Mouse (Mus musculus) frontal cortex, adult (tissue): ENCODE measurements at regions not wholly inside any gene's neighbourhood (a gene's known extent, or its start where the extent isn't known, plus 50 kb on each side); places are given as distances from the start of the nearest gene placed in this dataset.

Source experiments
- ATAC-seq: cut with Nextera tagmentation; 2 replicates; pipeline ENCODE4 v1.9.2; 2017; ENCODE audit warnings: mild to moderate bottlenecking, moderate library complexity, mixed read lengths; ENCODE audit not compliant: low TSS enrichment

DNA sequence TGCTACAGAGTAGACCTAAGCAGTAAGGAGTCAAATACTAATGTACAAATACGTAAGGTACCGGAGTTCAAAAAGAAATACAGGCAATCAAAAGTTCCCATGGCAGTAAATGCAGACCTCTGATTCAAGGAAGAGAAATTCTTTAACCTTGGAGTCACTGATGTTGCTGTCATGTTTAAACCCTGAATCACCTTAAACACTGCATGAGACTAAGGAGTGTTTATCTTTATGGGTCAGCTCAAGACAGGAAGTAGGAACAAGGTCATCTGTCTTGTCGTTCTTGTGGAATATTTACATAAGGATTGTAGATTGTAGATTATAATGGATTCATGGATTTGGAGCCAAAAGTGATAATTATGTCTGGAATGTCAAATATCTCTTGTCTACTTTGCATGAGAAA is 1708.7 kb upstream of the Slc10a2 start:
- ATAC-seq: no peak

DNA sequence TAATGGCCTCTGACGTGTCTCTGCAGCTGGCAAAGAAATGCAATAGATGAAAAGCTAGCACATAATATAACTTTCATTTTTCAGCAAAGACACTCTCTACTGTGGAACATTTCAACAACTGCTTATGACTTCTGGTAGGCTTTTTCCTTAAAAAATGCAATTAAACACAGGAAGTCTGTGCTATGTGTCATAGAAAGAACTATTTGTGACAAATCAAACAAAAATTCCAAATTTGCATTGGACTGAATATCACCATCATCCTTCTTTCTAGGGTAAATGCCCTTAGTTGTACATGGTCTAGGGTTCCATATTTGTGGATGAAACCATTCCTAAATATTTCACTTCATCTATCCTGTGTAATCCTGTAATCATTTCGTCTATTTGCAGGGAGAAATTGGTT is 1702.0 kb upstream of the Slc10a2 start:
- ATAC-seq: no peak

DNA sequence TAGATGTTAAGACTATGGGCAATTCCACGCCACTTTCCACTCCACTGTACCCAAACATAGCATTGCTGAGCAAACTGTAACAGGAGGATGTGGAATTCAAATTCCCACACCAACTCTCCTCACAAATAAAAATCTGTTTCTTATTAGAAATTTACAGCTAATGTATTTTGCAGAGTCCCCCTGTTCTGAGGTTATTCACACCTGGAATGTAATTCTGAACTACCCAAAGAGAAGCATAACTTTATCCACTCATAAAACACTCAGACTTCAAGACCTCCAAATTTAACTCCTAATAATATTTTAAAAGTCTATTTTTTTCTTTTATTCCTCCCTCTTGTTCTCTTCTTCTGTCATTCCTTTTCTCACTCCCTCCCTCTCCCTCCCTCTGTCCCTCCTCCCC is 1698.0 kb upstream of the Slc10a2 start:
- ATAC-seq: no peak

DNA sequence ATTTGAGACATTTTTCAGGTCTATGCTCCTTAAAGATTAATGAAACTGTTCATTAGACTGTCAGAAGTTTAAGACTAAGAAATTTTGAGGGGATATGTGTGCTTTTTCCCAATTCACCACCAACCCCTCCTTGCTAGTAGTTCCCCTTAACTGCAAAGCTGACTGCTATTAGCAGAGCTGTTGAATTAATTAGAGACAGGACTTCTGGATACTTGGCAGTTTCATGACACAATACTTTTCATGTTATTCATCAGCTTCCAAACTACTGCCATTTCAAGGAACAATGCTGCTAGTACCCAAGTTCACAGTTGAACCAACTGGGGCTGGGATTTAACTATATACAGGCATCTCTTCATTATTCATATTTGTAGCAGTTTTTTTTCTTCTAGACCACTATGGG is 1695.9 kb upstream of the Slc10a2 start:
- no peak for ATAC-seq

DNA sequence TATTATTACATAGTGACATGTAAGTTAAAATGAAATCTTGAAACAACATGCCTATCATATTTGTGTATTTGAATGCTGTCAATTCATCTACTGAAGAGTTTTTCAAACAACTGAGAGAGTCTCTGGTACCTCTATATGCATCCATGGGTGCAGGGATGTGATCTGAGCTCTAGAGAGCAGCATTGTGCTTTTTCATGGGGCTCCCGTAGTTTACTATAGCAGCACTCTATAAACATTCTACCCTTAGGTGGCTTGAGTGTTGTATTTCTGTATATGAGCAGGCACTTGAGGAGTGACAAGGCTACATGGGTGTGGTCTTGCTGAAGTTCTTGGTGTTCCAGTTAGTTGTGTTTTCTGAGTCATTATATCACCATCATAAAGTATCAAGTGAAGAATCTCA is 1683.9 kb upstream of the Slc10a2 start:
- no peak for ATAC-seq

DNA sequence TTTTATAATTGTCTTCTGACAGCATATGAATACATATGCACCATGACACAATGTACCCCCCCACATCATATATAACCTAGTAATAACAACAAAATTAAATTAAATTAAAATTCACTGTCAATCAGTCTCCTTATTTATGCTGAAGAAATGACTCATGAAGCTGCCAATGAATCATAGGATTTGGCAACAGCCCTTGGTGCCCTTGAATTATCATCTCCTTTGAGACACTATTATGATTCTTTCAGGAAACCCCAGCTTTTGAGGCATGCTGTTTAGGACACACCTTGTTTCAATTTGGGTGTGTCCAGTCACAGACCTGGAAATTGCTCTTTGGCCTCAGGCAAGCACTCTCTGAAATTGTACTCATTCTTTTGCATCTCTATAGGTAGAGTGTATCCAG is 1675.8 kb upstream of the Slc10a2 start:
- ATAC-seq: no peak

DNA sequence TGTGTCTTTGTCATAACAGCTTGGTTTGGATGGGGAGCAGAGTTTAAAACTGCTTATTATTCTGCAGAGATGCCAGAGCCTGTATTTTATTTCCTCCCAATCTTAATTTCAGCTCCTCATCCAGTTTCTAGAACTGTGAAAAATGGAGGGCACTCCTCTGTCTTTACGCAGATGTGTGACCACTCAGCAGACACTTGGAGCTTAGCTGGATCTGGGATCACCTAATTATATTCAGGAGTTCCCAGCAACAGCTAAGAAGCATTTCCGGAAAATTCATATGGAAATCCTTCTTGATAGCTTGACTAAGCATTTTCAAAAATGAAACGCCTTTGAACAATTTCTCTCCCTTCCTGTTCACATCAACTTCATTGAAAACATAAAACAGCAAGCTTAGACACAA is 1670.0 kb upstream of the Slc10a2 start:
- no peak for ATAC-seq

DNA sequence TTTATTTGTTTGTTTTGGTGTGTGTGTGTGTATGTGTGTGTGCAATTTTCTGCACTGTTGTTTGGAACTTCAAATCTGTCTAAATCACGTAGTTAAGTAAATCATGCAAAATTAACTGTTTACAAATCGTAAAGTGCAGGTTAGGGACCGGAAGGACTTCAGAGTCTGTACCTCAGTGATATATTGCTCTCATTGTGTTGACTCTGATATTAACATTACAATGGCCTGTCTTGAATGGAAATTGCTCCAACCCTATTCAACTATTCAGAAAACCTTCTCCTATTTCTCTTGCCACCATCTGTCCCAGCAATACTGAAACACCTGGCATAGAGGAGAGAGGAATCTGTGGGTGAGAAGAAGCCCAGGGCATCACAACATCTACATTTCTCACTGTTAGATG is 1624.4 kb upstream of the Slc10a2 start:
- ATAC-seq: no peak

DNA sequence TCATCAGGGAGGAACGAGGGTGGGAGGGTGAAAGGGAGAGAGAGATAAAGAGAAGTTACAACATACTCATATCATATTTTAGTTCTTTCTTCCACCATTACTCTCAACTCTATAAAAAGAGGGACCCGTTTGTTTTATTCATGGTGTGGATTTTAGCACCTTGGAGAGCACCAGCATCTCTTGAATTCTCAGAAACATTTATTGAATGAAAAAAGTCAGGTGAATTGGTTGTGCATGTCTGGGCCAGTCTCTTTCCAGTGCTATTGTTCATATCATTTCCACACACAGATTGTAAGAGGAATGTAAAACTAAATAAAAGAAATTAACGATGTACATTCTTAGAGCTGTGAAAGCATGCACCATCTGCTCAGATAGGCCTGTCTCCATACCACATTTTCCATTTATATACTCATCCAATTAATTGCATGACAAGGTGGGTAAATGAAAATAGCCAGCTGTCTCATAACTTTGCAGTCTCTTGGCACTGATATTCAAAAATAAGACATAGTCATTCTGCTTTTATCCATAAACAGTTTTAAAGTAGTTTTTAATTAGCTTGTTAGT is 1603.8 kb upstream of the Slc10a2 start:
- peak; percentile 27 for ATAC-seq

DNA sequence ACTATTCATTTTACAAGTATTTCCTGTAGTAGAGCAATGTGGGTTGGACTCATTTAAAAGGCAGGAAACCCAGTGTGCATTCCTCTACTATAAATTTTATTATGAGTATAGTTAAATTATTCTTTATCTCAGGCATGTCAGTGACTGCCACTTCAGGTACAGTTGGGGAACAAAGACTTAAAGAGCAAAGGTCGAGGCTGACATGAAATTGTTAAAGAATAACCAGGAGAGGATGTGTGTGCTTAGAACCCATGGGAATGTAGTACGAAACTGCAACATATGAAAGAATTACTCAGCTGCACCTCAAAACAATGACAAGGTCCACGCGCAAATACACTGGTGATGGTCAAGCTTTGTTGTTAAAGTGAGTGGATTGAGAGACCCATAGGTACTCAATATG is 1583.4 kb upstream of the Slc10a2 start:
- no peak for ATAC-seq

DNA sequence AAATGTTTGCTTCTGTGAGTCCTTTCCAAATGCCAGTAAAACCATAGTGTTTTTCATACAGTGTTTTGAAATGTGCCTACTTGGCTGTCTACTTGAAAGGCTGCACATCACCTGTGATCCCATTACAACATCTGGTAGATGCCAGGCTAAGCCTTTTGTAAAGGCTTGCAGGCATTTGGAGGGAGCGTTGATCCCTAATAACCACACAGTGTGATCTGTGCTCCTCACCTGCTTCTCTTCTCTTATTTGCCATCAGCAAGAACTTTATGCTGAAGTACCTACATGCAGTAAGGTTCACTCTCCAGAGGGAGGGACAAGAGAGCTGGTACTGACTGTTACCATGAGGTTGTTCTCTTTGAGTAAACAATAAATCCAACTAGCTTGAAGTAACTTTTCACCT is 1553.7 kb upstream of the Slc10a2 start:
- ATAC-seq: no peak

DNA sequence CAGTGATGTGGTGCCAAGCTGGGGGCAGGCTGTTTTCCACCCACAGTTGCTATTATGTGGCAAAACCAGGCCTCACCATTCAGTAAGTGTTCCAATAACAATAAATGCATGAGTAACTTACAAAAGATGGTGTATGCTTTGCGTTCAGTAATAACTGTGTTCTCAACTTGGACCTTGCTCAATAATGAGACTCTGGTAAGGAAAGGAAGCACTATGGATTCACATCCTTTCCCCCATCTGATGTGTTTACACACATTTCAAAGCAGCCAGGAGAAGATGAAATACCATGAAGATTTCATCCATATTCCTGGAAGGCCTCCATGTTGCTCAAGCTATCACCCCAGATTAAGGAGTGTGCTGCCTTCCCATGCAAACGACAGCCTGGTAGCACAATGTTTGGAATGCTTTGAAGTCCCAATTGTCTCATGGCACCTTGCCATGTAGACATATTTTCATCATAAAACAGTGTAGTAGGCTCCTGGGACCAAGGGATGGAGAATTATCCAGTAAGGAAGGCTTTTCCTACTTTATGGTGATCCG is 1552.4 kb upstream of the Slc10a2 start:
- no peak for ATAC-seq

DNA sequence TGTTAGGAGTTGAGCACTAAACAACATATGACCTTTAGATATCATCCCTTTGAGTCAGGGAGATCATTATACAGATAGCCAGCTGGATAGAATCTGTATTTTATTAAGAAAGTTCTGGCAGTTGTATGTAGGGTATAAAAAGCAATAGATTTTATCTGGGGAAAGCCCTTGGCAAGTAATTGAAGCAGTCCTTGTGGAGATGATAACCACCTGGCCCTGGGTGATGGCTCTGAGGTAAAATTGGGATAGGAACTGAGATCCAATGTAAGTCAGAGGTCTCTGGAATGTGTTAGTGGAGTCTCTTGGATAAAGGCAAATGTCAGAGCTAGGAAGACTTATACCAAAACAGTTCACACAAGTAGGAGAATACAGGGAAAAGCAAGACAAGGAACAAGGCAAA is 1547.0 kb upstream of the Slc10a2 start:
- ATAC-seq: no peak

DNA sequence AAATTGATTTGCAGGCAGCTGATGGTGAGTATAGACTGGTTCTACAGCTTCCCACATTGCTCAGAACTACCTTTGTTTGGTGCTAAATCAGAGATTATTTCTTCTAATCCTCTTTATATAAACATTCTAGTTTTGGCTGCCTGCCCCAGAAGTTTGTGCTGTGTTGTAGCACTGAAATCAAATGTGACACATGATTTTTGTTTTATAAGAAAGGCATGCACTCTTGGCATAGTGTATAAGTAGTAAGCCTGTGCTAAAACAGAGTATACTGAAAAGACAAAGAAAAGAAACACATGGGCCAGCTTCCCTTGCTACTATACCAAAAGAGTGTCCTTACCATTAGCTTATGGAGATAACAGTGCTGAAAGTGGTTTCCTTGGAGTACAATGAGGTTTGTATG is 1542.9 kb upstream of the Slc10a2 start:
- ATAC-seq: no peak

DNA sequence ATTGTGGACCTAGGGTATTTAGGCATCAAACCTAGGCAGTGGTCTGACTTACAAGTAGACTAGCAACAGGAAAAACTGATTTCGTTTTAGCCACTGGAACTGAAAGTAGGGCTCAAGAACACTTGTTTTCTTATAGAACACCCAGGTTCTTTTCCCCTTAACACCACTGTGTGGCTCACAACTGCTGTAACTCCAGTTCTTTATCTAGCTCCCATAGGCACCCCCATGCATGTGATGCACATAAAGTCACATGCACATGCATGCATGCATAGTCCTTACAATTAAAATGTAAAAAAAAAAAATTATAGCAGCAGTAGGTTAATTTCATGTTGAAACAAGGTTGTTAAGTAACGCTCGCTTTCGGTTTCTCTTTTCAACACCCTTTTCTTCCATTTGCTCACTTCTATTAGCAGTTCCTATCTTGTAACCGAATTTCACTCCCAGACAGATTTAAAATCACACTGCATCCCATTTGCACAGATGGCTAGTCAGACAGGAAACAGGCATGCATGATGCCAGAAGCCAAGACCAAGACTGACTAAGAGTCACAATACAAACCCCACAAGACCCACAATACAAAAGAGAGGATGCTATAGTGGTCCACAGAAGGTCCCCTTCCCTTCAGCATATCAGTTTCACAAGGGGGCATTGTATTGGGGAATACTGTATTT is 1540.3 kb upstream of the Slc10a2 start:
- peak; percentile 77 for ATAC-seq

DNA sequence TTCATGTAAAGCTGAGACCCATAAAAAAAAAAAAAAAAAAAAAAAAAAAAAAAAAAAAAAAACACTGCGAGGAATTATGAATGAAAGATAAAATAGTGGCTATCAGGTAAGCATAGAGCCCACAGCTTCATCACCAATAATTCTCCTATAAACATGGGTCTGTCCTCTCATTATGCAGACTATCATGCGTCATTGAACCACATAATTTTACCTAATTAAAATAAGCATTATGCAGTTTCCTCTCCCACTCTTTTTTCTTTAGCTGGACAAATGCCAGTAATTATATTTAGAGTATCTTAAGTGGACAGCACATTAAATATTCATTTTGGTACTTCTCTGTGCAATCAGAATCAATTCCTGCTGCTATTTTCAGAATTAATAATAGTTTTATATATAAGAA is 1539.2 kb upstream of the Slc10a2 start:
- no peak for ATAC-seq

DNA sequence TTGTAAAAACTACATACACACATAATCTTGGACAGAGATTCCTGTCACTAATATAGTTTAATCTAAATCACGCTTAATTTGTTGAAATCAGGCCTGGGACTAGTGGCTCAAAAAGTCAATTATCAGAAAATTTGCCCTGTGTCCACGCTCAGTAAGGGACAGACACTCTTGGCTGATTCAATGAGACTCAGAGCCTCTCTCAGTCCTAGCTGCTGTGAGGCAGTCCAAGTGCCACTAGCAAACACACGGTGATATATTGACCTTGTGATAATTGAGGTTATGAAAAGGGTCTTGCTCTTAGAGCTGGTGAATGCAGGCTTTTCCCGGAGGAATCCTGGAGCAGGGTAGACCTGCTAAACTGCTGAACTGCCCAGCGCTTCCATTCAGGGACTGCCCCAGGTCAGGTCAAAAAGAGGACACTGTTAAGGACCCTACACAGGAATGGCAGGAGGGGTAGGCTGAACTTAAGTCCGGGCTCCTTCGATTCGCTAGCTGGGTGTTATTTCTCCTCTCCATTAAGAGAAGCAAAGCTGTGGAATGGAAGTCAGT is 1521.9 kb upstream of the Slc10a2 start:
- ATAC-seq: no peak

DNA sequence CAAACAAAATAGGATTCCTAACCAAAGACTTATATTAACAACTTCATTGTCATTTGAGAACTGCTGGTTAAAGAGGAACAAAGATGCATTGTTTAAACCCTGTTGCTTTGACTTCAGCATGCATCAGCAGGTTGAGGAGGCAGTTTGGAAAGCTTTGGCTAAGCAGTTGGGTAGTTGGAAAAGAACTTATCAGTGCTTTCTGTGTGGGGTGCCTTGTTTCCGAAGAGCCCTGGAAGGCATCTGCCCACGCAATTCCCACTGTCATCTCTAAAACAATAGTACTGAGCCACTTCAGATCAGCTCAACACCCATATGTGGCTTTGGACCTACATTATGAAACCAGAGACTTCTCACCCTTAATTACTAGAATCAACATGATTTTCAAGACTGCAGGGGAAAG is 1503.7 kb upstream of the Slc10a2 start:
- no peak for ATAC-seq

DNA sequence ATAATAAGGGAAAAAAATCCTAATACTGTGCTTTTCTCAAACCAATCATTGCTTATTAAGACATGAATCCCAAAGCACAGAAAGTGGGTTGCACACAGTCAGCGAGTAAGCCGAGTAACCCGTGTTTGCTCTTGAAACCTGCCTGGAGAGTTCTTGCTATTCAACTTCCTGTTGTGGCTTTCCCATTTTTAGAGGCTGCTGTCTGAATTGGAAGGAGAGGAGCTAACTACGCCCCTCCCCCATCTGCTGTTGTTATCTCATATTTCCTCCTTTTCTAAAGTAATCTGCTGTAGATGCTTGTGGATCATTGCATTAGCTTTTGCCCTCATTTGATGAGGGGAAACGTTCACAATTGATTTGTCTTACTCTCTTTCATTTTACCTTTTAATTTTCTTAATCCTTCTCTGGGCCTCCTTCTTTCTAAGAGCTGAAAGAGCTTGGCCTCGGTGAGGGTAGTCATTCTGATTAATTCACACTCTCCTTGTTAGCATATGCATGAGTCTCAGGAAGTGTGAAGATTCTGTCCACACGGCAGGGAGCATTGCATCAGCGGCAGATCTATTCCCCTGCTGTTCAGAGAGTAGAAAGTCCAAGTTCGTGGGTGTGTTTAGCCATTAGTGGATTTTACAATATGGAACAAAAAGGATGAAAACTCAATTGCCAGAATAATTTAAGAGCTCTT is 1501.8 kb upstream of the Slc10a2 start:
- ATAC-seq: peak; percentile 97

DNA sequence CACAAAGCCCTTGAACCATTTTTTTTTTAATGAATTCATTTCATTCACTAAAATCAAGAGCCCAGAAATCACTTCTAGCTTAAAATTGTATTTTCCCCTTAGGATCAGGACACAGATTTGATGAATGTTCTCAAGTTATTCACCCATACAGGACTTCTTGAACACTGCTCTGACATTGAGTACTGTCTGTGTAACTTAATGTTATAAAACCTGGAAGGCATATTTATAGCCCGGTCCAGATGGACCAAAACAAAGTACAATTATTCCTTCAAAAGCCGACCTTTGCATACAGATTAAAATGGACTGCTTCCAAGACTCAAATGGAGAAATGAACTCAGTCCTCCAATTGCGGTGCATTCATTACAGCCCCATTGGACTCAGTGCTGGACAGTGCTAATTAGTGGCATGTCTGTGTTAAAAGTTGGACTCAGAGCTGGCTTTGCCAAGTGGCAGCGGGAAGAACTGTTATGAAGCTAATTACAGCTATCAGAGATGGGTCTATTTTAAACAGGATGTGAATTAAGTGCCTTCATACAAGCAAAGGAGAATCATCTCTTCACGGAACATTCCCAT is 1499.2 kb upstream of the Slc10a2 start:
- ATAC-seq: peak; percentile 78

DNA sequence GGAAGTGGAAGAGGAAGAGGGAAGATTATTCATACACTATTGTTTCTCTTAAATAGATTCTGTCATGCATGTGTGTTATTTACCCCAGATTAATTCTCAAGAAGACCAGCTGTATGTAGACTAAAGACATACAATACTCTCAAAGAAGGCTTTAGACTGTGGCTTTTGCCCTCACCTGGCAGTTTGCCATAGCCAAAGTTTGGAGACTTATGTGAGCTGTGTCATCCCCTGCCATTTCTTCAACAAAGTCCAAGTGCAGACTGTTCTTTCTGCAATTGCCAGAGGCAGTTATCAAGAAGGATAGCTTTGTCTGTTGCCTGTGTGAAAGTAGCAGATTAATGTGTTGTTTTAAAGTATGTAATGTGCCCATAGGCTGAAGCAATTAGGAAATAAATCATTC is 1485.0 kb upstream of the Slc10a2 start:
- no peak for ATAC-seq

DNA sequence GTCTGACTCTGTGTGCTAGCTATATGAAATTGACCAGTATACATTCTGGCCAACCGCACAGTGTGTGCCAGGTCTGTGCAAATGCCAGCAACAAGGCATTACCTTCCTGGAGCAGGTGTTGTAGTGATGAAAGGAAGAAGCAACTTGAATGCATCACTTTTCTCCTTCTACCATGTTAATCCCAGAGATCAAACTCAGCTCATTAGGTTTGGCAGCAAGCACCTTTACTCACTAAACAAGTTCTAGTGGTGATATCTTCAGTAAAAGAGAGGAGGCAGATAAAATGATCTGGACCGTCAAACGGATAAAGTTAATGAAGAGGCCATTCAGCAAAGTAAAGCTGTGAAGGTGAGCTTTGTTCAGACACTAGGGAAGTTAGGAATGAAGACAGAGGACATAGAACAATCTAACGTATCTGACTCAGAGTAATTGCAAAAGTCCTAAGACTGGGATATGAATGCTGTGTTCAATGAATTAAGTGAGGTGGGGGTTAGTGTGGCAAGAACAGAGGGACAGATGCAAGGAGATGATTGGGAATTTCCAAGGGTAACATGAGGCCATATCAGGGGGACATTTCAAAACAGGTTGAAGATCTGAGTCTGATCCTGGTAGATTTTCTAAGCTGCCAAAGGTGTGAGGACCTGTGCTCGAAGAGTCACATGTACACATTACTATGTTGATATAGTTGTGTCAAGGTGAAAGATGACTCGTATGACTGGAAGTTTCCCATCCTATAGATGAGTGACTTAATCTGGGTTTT is 1478.4 kb upstream of the Slc10a2 start:
- no peak for ATAC-seq
